Mouse (Mus musculus) megakaryocyte progenitor cell, adult 5-6 weeks (primary cell): ENCODE results near the gene Gm20388. TPM values are rescaled to one million over a fixed set of nuclear protein-coding genes. Genes with fewer than 3 reads are reported as not detected.
A peak's percentile ranks its signal among the peaks of the same experiment; 100 is the strongest.

ENCODE experiments used
- ATAC-seq: replicated peaks from 2 replicates; pipeline ENCODE4 v1.8.0; 2016; ENCODE audit warnings: mild to moderate bottlenecking, moderate TSS enrichment, inconsistent platforms; ENCODE audit not compliant: poor library complexity
- total RNA-seq, 2 experiments: library from RNA; stranded (forward) in 1 of 2; stranded (reverse) in 1 of 2; fragments of 157-497, 149-512 nt in 1 of 2; fragments of 200-1000 nt in 1 of 2; gene quantifications; 2 replicates each; pipeline versions ENCODE4 v1.2.3 to v1.2.4; 2015 to 2017

Gene Gm20388
- total RNA-seq, 2 experiments from 2014 or later = 18.6 TPM; not detected in 1

DNA sequence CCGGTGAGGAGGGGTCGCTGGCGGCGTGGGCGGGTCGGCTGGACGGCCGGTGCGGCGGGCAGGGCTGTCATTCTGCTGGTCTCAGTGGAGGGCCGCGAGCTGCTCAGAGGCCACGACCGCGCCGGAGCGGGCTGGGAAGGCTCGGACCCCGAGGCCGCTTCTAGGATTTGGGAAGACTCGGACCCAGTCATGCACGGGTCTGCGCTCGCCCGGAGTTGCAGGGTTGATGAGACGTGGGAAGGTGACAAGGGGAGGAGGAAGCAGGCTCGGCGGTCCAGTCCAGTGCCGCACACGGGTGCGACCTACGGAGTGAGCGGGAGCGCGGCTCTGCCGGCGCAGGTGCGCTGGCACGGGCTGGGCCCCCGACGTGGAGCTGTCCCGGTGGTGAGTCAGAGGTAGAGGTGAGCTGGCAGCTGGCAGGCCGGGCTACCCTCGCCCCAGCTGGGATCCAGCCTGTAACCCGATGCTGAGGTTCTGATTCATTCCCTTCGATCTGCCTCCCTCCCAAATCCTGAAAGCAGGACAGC is 203.7 kb downstream of the Gm20388 start:
- no peak for ATAC-seq

- ATAC-seq = no peak
Measured at GRCm38 (mm10) chr8:120116600-120116999, 206.0 kb downstream of the Gm20388 start.

DNA sequence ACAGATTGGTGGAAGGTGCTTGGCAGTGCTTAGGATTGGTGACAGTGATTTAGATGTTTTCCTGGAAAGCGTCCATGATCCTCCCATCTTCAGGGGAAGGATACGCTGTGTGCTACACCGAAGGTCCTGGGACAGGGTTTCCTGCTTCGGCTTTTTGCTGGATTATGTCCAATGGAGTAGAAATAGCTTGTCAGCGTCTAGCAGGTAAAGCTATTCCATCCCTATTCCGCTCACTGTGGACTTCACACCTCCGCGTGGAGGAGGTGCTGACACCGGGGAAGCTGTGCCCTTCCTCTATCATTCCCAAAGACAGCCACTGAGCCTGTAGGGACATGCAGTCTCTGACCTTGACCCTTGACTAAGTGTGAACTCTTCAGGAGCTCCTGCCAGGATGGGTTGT is 207.5 kb downstream of the Gm20388 start:
- no peak for ATAC-seq

DNA sequence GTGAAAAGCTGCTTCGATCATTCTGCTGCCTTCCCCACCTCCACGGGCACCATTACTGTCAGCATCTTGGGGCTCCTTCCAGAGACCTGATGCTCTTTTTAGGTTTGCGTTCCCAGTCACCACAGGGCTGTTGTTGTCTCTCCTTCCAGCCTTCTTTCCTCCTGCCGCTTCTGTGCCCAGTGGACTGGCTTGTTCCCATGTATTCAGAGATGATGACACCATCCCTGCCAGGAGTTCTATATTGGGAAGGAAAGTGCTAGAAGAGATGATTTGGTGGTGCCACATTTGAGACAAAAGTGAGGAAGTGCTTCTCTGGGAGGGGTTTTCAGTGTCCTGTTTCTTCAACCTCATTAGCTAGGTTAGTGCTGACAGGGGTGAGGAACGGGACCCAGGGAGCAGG is 208.2 kb downstream of the Gm20388 start:
- ATAC-seq = no peak

GRCm38 (mm10) chr8:120119429-120119828 is 208.8 kb downstream of the Gm20388 start:
- no peak for ATAC-seq

DNA sequence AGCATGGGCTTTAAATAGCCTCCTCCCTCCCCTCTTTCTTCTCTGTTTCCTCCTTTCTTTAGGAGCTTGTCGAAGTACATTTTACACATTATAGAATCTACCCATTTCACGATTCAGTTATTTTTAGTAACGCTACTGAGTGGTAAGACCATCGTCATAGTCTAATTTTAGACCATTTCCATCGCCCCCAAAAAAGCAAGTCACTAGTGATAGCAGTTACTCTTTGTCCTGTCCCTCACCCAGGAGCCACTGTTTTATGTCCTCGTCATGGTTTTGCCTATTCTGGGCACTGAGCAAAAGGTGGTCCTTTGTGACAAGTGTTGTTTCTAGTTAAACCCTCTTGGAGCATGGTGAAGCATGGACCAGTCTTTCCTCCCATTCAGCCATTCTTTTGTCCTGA is 209.3 kb downstream of the Gm20388 start:
- no peak for ATAC-seq

- ATAC-seq = no peak
Measured at GRCm38 (mm10) chr8:120120951-120121350, 210.3 kb downstream of the Gm20388 start.

- ATAC-seq = no peak; the same call in 1 of the 2 replicates
Measured at GRCm38 (mm10) chr8:120124261-120124660, 213.6 kb downstream of the Gm20388 start.

GRCm38 (mm10) chr8:120124836-120125389 is 214.3 kb downstream of the Gm20388 start:
- no peak for ATAC-seq

DNA sequence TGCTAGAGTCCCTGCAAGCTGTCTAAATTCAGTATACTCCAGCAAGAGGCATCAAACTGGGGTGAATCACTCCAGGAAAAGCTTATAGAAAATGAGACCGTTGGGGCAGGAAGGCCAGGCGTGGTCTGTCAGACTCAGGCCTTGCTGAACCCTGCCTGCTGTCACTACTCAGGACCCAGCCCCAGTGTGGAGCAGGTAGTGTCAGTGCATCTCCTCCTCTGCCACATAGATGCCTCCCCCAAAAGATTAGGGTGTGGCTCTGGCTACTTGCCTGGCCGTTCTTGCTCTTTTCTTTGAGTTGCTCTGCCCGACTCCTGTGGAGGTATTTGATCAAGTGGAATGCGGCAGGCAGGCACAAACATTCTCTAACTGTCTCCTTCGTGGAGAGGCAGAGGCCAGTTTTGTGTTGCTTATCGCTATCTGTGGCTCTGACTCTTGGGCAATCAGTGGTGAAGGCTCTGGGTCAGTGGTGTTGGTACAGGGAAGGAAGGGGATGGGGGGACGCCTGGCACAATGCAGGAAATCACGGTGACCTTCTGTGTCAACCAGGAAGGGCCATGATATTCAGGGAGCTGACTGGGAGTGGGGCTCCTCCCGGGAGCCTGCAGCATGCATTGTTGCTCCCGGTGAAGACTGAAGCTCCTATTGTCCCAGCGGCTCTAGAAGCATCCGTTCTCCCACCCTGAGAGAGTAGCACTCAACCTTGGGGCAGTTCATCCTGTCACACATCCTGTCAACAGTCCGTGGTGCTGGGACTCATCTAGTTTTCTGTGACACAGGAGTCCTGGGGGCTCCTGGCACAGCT is 215.9 kb downstream of the Gm20388 start:
- peak; percentile 53 for ATAC-seq

- no peak for ATAC-seq
Measured at GRCm38 (mm10) chr8:120129547-120129946, 218.9 kb downstream of the Gm20388 start.

GRCm38 (mm10) chr8:120131158-120131557 is 220.5 kb downstream of the Gm20388 start:
- peak; percentile 86 for ATAC-seq

DNA sequence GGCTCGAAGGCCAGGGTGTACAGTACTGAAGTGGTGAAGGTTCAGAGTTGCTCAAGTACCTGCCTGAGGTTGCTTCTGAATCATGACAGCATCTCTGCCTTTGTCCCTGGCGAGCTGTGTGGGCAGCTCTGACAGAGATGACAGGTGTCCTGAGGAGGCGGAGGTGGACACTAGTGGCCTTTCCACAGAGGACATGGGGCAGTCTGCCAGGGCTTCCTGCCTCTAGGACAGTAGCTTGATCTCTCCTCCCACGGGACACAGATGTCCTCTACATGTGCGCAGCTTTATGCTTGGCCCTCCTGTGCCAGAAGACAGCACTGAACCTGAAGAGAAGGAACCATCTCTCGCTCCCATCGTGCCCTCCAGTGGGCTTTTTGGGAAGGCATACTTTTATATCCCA is 222.5 kb downstream of the Gm20388 start:
- ATAC-seq = no peak

DNA sequence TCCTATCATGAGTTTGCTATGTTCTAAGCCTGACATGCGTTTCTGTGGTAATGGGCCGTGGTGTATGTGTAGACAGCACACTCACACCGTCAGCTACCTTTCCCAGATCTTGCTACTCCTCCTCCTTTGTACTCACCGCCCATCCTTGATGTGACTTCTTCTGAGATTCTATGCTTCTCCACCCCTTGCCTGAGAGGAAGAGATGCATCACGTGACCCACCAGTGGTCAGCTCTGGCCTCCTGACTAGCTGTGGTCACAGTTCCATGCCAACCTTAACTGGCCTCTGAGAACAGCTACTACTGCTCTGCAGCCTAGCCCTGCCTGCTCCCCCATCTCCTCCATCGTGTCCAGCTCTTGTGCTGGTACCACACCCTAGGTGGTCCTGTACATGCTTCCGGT is 225.0 kb downstream of the Gm20388 start:
- no peak for ATAC-seq

GRCm38 (mm10) chr8:120136618-120137017 is 226.0 kb downstream of the Gm20388 start:
- no peak for ATAC-seq

DNA sequence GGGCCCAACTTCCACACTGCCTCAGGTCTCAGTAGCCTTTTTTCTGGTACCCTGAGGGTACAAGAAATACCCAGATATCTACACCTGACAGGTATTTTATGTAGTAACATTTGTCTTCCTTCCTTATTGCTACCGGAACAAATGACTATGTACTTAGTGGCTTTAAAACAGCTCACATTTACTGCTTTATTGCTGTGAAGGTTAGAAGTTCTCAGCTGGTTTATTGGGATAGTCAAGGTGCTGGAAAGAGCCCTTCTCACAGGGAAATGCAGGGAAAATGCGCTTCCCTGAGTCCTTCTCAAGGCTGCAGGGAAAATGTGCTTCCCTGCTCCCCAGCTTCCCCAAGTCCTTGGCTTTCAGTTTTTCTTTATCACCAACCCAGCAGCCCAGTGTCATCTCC is 228.3 kb downstream of the Gm20388 start:
- no peak for ATAC-seq

GRCm38 (mm10) chr8:120140769-120141168 is 230.1 kb downstream of the Gm20388 start:
- no peak for ATAC-seq

DNA sequence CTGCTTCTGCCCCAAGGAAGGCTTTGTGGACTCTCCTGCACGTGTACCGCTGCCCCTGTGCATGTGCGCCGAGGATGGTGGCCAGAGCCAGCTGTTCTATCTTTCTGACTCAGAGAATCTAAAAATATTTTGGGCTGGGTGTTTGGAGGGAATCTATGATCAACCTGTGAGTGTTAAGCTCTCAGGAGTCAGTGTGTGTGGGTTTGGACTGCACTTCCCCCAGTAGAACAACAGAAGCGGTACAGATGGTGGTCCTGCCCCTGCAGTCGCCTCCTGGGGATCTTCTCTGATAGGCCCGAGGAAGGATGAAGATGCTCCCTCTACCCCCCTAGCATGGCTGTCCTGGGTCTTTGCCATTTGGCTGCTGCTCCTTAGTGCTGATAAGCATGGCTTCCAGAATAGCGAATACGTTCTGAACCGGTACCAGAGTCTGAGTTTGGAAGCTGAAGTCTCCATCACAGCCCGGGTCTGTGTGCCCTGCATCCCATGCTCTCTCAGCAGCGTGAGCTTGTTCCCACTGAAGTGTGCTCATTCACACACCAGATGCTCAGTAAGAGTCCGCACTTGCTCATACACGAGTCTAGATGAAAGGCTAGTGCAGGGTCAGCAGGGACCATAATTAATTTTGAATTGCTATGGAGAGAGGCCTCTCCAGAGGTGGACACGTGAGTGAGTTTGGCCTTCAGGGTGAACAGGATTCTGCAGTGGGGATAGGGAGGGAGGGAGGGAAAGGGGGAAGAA is 233.4 kb downstream of the Gm20388 start:
- ATAC-seq = no peak

- no peak for ATAC-seq
Measured at GRCm38 (mm10) chr8:120144652-120145301, 234.1 kb downstream of the Gm20388 start.

DNA sequence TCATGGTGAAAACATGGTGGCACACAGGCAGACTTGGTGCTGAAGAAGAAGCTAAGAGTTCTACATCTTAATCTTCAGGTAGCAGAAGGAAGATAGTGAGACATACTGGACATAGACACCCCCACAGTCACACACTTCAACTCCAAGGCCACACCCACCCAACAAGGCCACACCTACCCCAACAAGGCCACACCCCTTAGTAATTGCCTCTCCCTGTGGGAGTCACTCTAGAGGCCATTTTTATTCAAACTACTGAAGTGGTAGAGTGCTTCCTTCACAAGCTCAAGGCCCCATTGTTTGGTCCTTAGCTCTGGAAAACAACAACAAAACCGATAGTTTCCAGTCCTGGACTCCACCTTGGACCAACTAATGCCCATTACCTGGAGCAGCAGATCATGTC is 235.4 kb downstream of the Gm20388 start:
- ATAC-seq = no peak

DNA sequence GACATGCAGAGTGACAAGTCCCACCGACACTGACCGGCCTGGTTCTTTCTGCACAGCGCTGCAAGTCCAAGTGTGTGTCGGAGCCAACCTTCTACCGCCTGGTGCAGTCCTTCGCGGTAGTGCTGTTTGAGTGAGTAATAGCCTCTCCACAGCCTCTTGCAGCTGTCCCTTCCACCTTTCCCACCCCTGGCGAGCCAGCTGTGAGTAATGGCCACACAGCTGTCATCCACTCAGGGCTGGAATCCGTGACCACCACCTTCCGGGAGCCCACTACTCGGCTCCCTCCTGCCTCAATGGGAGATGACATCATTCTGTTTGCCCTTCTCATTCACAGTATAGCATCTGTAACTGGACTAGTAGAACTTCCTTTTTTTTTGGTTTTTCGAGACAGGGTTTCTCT is 239.4 kb downstream of the Gm20388 start:
- ATAC-seq = no peak
